Mouse (Mus musculus) granulocyte monocyte progenitor cell, adult 5-6 weeks (primary cell): ENCODE measurements around the gene Ccr3. TPM values are rescaled to one million over a fixed set of nuclear protein-coding genes. Genes with fewer than 3 reads are reported as not detected.
"Not testable (repeated sequence)": the region's sequence is repeated elsewhere in the genome, so short reads cannot be mapped to it uniquely, and the experiment has no call there.

Experiments used
- ATAC-seq: replicated peaks from 2 replicates; pipeline ENCODE4 v1.8.0; 2016; ENCODE audit warnings: mild to moderate bottlenecking, moderate TSS enrichment, inconsistent platforms; ENCODE audit not compliant: poor library complexity, severe bottlenecking
- total RNA-seq, 2 experiments: library from RNA; stranded (forward) in 1 of 2; stranded (reverse) in 1 of 2; fragments of 200-712, 200-1000 nt in 1 of 2; fragments of >200 nt in 1 of 2; fragmentation: Nextera tagmentation in 1 of 2; gene quantifications; 2 replicates each; pipeline ENCODE4 v1.2.3; 2014 to 2017

Ccr3 gene
- not detected in 2 replicates for total RNA-seq (2014; fragmentation: Nextera tagmentation)
- 0.36 and 0.73 TPM in 2 replicates for total RNA-seq (2017)

- ATAC-seq, result no peak
These were observed at the start of gene Ccr3 for GRCm38 (mm10) chr9:124021672-124022071. Gene Ccr3, plus strand, starts transcription at chr9:124021972.

- ATAC-seq, result no peak
These were observed 46.1 kb upstream of the Ccr3 start for GRCm38 (mm10) chr9:123975630-123976029.

DNA sequence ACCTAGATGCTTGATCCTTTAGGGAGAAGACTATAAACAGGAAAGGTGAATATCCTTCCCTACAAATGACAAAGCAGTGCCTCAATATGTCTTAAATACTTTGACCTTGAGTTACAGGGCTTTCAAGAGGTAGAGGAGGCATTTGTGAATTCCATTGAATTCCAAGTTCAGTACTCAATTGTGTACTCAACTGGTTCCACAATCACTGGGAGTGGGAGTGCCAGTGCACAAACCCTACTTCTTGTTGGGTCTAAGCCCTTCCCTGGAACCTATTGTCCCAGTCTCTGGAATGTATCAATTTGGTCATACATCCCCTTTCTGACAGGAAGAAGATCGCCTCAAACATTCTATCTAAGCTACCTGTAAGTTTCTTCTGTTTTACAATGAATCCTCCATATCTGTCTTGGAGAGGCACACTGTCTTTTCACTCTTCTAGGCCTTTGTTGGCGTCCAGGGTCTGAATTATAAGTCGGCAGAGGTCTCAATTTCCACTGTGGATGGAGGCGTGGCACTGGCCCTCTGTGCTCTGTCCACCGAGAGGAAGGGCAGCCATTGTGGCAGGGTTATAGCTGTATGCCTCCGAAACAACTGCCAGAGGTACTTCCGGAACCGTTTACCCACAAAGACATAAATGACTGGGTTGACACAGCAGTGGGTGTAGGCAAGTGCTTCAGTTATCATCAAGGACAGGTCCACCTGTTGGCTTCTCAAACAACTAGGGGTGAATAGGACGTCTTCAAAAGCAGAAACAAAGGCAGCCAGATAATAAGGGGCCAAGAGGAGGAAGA lies 44.7 kb upstream of the Ccr3 start:
- no peak for ATAC-seq

GRCm38 (mm10) chr9:123978308-123978707 lies 43.5 kb upstream of the Ccr3 start, which contains the start of gene Ccr1l1:
Gene Ccr1l1, minus strand, starts transcription at chr9:123978408.
- no peak for ATAC-seq

DNA sequence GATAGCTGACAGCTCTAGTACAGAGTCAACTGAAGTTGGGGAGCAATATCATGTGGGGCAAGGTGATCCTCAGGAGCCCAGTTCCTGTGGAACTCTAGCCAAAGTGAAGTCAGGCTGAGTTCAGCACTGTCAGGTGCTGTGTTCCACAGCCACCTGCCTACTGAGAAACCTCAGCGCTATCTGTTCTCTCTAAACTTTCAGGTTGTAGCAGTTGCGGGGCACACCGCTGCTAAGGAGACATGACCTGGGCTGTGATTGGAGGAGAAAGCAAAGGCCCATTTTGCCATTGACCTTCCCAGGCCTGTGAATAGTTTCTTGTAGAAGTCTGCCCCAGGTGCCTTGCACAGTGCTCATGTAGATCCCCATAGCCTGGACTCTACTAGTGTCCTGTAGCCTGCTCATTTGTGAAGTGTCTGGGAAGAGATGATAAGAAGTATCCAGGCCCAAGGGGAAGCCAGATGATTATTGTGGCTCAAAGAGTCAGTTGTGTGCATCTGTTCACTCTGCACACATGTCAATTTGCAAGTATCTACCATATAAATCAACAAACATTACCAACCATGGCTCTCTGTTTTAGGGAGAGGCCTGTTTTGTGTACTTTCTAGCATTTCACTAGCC lies 40.8 kb upstream of the Ccr3 start:
- not testable (repeated sequence) for ATAC-seq

DNA sequence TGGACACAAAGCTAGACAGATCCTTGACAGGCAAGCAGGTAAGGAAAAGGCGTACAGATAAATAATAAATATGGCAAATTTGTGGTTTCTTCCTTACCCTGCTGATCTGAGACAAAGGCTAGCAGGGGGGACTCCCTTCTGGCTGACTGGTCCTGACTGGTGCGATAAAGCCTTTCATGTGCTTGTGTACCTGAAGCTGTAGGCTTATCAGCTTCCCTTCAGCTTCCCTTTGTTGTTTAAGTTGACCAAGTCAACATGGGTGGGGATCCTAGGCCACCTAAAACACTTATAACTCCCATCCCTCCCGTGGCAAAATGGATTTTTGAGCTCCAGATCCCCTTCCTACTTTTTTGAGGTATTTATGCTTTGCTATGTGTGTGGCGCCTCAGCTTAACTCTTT lies 39.9 kb upstream of the Ccr3 start:
- ATAC-seq, result no peak

GRCm38 (mm10) chr9:123982720-123983119 lies 39.1 kb upstream of the Ccr3 start:
- no peak for ATAC-seq

- peak; percentile 58 for ATAC-seq
These were observed 36.8 kb upstream of the Ccr3 start for GRCm38 (mm10) chr9:123984943-123985342.

DNA sequence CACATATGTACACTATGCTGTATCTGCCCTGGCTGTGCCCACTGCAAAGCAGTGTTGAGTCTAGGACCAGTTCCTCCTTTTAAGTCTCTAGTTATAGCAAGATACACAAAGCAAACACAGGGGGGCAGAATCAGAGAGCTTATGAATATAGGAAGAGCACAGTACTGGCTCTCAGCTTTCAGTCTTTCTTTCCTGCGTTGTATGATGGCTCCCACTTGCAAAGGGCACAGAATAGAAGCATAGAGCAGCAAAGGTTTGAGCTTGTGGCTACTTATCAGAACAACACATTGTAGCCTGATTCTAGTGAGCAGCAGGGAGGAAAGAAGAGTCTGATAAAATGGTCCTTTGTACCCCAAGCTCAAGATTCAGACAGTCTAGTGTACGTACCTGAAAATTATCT lies 35.6 kb upstream of the Ccr3 start:
- ATAC-seq, result peak; percentile 86

GRCm38 (mm10) chr9:123989671-123990070 lies 32.1 kb upstream of the Ccr3 start:
- peak; percentile 36; the same call in 1 of the 2 replicates for ATAC-seq

- ATAC-seq, result peak; percentile 78
These were observed 30.4 kb upstream of the Ccr3 start for GRCm38 (mm10) chr9:123991312-123991906.

DNA sequence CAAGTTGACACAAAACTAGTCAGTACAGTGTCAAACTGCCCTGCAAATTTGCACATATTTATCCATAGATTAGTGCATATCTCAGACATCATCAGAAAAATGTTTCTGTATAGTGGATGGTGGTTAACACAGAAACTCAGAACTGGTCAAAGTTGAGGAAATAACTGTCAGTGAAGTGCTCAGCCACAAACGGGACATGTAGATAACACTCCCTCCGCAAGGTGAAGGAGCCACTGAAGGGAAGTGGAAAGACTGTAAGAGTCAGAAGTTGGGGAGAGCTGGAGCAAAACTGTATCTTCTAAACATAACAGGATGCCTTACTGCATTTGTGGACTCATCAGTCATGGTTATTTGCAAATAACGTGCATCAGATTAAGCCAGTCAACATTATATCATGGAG lies 24.1 kb upstream of the Ccr3 start:
- ATAC-seq, result peak; percentile 56

- no peak; the same call in 1 of the 2 replicates for ATAC-seq
These were observed 22.0 kb upstream of the Ccr3 start for GRCm38 (mm10) chr9:123999784-124000183.

GRCm38 (mm10) chr9:124012691-124013090 lies 9.1 kb upstream of the Ccr3 start:
- ATAC-seq, result peak; percentile 33; the same call in 1 of the 2 replicates

GRCm38 (mm10) chr9:124013270-124013669 lies 8.5 kb upstream of the Ccr3 start:
- no peak for ATAC-seq

- no peak for ATAC-seq
These were observed 6.7 kb upstream of the Ccr3 start for GRCm38 (mm10) chr9:124014985-124015652.

GRCm38 (mm10) chr9:124016048-124016447 lies 5.7 kb upstream of the Ccr3 start:
- peak; percentile 70 for ATAC-seq

- peak; percentile 67 for ATAC-seq
These were observed 1.9 kb upstream of the Ccr3 start for GRCm38 (mm10) chr9:124019887-124020286.

DNA sequence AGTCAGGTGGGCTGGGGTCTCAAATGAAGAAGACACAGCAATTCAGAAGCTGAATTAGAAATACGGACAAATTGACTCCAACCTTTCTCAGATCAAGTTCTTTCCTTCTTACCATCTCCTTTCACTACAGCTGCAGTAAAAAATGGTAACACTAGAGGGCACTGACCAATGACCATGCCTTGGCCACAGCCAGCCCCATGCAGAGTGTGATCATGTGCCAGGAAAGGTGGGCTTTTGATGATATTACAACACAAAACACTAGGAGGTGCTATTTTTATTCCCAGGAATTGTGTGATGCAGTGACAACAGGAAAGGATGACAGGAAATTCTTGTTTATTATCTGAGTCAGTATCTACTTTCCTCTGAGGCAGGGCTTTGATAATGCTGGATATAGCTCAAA lies 11.6 kb downstream of the Ccr3 start:
- ATAC-seq, result peak; percentile 70

- ATAC-seq, result peak; percentile 97
These were observed 15.9 kb downstream of the Ccr3 start for GRCm38 (mm10) chr9:124037707-124038106.

DNA sequence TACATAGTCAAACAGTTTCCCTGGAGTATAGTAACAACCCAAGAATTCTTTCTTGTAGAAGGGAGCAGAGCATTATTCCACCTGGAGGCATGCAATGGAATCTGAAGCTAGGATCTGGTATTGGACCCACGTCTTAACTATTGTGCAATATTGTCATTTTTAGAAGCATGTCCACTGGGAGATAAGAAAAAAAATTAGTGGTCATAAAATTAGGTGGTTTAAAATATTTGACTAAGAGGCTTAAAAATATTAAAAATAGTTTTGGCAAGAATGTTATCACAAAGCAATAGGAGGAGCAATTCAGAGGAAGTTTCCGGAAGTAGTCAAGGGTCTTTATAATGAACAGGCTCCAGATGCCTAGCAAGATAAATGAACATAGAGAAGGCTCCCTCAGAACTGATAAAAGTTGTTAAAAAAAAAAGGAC lies 16.4 kb downstream of the Ccr3 start:
- peak; percentile 26 for ATAC-seq
